Mouse (Mus musculus) cortical plate, adult 2 months (tissue): Measurements from ENCODE around the gene Tnfrsf21.

Experiments used
- CTCF ChIP-seq: fragments of 200-500 bp; IDR thresholded peaks from 2 replicates; pipeline ENCODE4 v1.5.1; 2011; ENCODE audit warnings: mild to moderate bottlenecking, control low read depth, low read length; ENCODE audit not compliant: insufficient read depth; ENCODE audit errors: extremely low read depth
- POLR2A ChIP-seq: fragments of 200-500 bp; IDR thresholded peaks from 2 replicates; pipeline ENCODE4 v1.6.1; 2011; ENCODE audit warnings: mild to moderate bottlenecking, low read length, control low read depth; ENCODE audit not compliant: insufficient read depth; ENCODE audit errors: extremely low read depth

GRCm38 (mm10) chr17:43058277-43059025, 42.1 kb downstream of the Tnfrsf21 start:
- no peak for TF ChIP-seq CTCF
- TF ChIP-seq POLR2A = no peak
